Mouse (Mus musculus) limb, embryonic 13.5 days (tissue): Measurements from ENCODE around the gene C130026I21Rik. TPM values are rescaled to one million over a fixed set of nuclear protein-coding genes. Genes with fewer than 3 reads are reported as not detected.
"Not testable (repeated sequence)": the region's sequence is repeated elsewhere in the genome, so short reads cannot be mapped to it uniquely, and the experiment has no call there.

Experiments used
- ATAC-seq: fragments of 200-750 bp; cut with Nextera tagmentation; 2 replicates; pipeline ENCODE4 v1.8.0; 2017; ENCODE audit warnings: low read depth, moderate number of reproducible peaks, moderate TSS enrichment; ENCODE audit not compliant: low FRiP score
- H3K27ac ChIP-seq: fragments of 300-500 bp; sonication (generic); 2 replicates; pipeline ENCODE4 v1.5.1; 2015; ENCODE audit warnings: inconsistent platforms, mild to moderate bottlenecking, moderate library complexity
- H3K27me3 ChIP-seq: fragments of 300-500 bp; sonication (generic); 2 replicates; pipeline ENCODE4 v1.6.1; 2015; ENCODE audit warnings: mild to moderate bottlenecking, inconsistent platforms
- H3K36me3 ChIP-seq: fragments of 300-500 bp; sonication (generic); 2 replicates; pipeline ENCODE4 v1.6.1; 2015; ENCODE audit warnings: inconsistent platforms, mild to moderate bottlenecking, moderate library complexity
- H3K4me1 ChIP-seq: fragments of 300-500 bp; sonication (generic); 2 replicates; pipeline ENCODE4 v1.6.1; 2015; ENCODE audit warnings: inconsistent platforms
- H3K4me2 ChIP-seq: fragments of 300-500 bp; sonication (generic); replicated peaks from 2 replicates; pipeline ENCODE4 v1.6.1; 2015; ENCODE audit warnings: inconsistent platforms, mild to moderate bottlenecking, moderate library complexity
- H3K4me3 ChIP-seq: fragments of 300-500 bp; sonication (generic); 2 replicates; pipeline ENCODE4 v1.5.1; 2015; ENCODE audit warnings: moderate library complexity, mild to moderate bottlenecking, inconsistent platforms
- H3K9ac ChIP-seq: fragments of 300-500 bp; sonication (generic); 2 replicates; pipeline ENCODE4 v1.6.1; 2015; ENCODE audit warnings: mild to moderate bottlenecking, inconsistent platforms
- H3K9me3 ChIP-seq: fragments of 300-500 bp; sonication (generic); 2 replicates; pipeline ENCODE4 v1.6.1; 2016; ENCODE audit warnings: inconsistent platforms
- WGBS: fragments of 180-500 bp; shearing (Covaris S2); methylation state at CpG from one replicate; pipeline ENCODE4 v1.1.7; 2015; 5-methylcytosine and 5-hydroxymethylcytosine counted together
- polyA plus RNA-seq: library from polyadenylated mRNA; unstranded; fragments of >200 nt; fragmentation: Nextera tagmentation; extraction: Ambion mirVana; gene quantifications from 2 replicates; pipeline ENCODE4 v1.2.1, GENCODE M21; 2015

C130026I21Rik gene
- polyA plus RNA-seq, 1 experiment from 2014 or later, result not detected

DNA sequence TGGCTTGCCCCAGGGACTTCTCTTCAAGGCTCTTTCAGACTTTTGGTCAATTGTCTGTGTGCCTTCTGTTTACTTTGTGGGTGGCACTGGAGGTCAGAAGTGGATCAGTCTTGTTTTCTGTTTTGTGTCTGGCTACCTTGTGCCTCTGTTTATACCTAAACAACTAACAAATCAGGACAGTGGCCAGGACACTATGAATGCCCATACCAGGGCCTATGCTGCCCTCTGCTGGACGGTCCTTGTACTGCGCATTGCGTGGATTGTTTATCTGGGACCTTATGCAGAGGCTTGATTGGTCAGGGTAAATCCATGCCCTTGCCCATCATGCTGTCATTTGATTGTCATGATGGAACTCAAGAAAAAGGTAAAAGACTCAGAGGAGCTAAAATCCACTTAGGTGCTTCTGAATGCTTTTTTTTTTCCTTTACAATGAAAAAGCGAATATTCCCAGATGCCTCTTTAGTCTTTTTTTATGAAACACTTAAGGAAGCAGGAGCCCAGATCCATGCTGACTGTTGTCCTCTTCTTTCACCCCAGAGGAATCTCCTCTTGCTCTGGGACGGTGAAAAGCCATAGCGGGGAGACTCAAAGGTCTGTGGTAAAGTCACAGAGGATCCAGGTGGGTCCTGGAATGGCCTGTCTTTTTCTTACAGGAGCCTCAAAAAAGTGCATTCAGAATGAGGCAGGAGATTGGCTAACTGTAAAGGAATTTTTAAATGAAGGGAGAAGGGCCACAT is 155.5 kb downstream of the C130026I21Rik start:
- H3K27ac ChIP-seq, H3K36me3 ChIP-seq, H3K4me3 ChIP-seq, H3K27me3 ChIP-seq, H3K4me1 ChIP-seq, H3K4me2 ChIP-seq, H3K9ac ChIP-seq, ATAC-seq: not testable (repeated sequence)
- H3K9me3 ChIP-seq, result peaks cover 16% of the 10 kb centered on the region
- WGBS, result 50% methylated on average over 6 of the region's 6 CpGs

GRCm38 (mm10) chr1:85114078-85114477 is 156.3 kb downstream of the C130026I21Rik start:
- not testable (repeated sequence) for H3K4me1 ChIP-seq, H3K36me3 ChIP-seq, H3K9ac ChIP-seq, H3K27me3 ChIP-seq, H3K4me2 ChIP-seq, ATAC-seq, H3K27ac ChIP-seq, H3K4me3 ChIP-seq
- 83% methylated on average over 3 of the region's 3 CpGs for WGBS
- peaks cover 16% of the 10 kb centered on the region for H3K9me3 ChIP-seq

DNA sequence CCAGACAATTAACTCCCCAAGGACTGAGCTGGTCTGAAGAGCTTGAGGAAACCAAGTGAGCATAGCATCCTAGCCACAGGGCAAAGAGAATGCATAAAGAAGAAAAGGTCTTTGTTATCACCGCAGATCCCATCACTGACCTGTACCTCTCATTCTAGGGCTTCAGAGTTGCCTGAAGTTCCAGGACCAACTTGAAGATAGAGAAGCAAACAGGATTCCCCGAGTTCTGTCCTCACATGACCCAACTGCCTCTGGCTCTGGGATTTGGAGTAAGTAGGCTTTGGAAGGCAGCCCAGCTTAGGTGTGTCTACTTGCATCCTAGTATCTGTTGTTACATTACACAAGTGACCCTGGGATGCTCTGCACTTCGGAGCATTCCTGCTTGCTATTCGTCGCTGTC is 157.5 kb downstream of the C130026I21Rik start:
- not testable (repeated sequence) for H3K36me3 ChIP-seq, H3K27me3 ChIP-seq, ATAC-seq, H3K9ac ChIP-seq, H3K4me3 ChIP-seq, H3K27ac ChIP-seq, H3K4me2 ChIP-seq, H3K4me1 ChIP-seq
- H3K9me3 ChIP-seq, result peaks cover 16% of the 10 kb centered on the region
- WGBS, result 66% methylated on average over 2 of the region's 5 CpGs

DNA sequence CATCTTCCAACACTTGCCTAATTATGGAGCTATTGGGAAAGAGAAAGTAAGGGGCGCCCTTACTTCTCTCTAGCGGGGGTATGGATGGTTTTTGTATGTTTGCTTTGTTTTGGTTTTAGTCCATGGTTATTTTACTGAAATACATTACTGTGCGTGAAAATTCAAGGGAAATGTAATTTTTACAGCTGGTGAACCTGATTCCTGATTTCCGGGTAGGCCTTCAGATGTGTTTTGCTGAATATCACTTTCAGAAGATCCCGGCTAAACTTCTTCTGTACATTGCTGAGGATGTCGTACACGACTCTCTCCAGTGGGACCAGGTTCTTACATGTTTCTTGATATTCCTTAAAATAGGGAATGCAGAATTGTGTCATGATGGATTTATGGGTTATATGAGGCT is 158.1 kb downstream of the C130026I21Rik start:
- 84% methylated on average over 7 of the region's 7 CpGs for WGBS
- not testable (repeated sequence) for H3K36me3 ChIP-seq, H3K4me2 ChIP-seq, ATAC-seq, H3K27ac ChIP-seq, H3K9ac ChIP-seq, H3K4me3 ChIP-seq, H3K4me1 ChIP-seq, H3K27me3 ChIP-seq
- peaks cover 13% of the 10 kb centered on the region for H3K9me3 ChIP-seq

GRCm38 (mm10) chr1:85111572-85111971 is 158.8 kb downstream of the C130026I21Rik start:
- H3K4me2 ChIP-seq, H3K27me3 ChIP-seq, H3K4me1 ChIP-seq, H3K36me3 ChIP-seq, ATAC-seq, H3K4me3 ChIP-seq, H3K9ac ChIP-seq, H3K27ac ChIP-seq: not testable (repeated sequence)
- H3K9me3 ChIP-seq, result peaks cover 13% of the 10 kb centered on the region
- WGBS, result 68% methylated on average over 10 of the region's 10 CpGs

- not testable (repeated sequence) for H3K4me1 ChIP-seq, H3K9ac ChIP-seq, H3K36me3 ChIP-seq, ATAC-seq, H3K27ac ChIP-seq, H3K27me3 ChIP-seq, H3K4me2 ChIP-seq, H3K4me3 ChIP-seq
- 76% methylated on average over 3 of the region's 3 CpGs for WGBS
- H3K9me3 ChIP-seq, result peaks cover 13% of the 10 kb centered on the region
These were observed 159.5 kb downstream of the C130026I21Rik start for GRCm38 (mm10) chr1:85110876-85111275.

DNA sequence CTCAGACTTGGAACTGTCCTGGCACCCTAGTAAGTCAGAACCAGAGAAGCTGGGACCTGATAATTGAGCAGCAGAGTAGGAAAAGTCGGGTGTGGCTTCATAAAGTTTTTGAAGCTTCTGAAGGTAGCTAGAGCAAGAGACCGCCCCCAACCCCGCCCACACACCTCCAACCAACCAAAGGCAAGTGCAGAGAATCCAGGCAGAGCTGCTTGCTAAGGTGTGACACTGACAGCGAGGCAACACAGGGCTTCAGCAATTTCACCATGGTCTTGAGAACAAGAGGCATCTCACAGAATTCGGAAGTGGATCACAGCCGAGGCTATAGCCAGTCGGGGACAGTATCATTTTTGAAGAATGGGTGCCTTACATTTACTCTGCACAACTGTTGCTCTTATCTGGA is 160.6 kb downstream of the C130026I21Rik start, which contains the start of gene A530032D15Rik:
Gene A530032D15Rik, minus strand, starts transcription at position 101 of the 400 bp plus-strand sequence.
- not testable (repeated sequence) for H3K4me3 ChIP-seq, H3K4me1 ChIP-seq, ATAC-seq, H3K27me3 ChIP-seq, H3K36me3 ChIP-seq, H3K9ac ChIP-seq, H3K27ac ChIP-seq, H3K4me2 ChIP-seq
- WGBS, result 40% methylated on average over 1 of the region's 7 CpGs
- peaks cover 15% of the 10 kb centered on the region for H3K9me3 ChIP-seq

GRCm38 (mm10) chr1:85106013-85106412 is 164.4 kb downstream of the C130026I21Rik start:
- not testable (repeated sequence) for H3K9me3 ChIP-seq, H3K36me3 ChIP-seq, H3K9ac ChIP-seq, H3K27me3 ChIP-seq, ATAC-seq, H3K4me3 ChIP-seq, H3K4me1 ChIP-seq, H3K27ac ChIP-seq, H3K4me2 ChIP-seq
- 67% methylated on average over 5 of the region's 6 CpGs for WGBS

GRCm38 (mm10) chr1:85105336-85105735 is 165.0 kb downstream of the C130026I21Rik start:
- not testable (repeated sequence) for H3K36me3 ChIP-seq, ATAC-seq, H3K27me3 ChIP-seq, H3K4me3 ChIP-seq, H3K4me1 ChIP-seq, H3K9ac ChIP-seq, H3K27ac ChIP-seq, H3K9me3 ChIP-seq, H3K4me2 ChIP-seq
- 77% methylated on average over 4 of the region's 4 CpGs for WGBS

GRCm38 (mm10) chr1:85101754-85102153 is 168.6 kb downstream of the C130026I21Rik start:
- not testable (repeated sequence) for H3K36me3 ChIP-seq, H3K4me1 ChIP-seq, H3K4me3 ChIP-seq, H3K9ac ChIP-seq, H3K27me3 ChIP-seq, H3K4me2 ChIP-seq, H3K27ac ChIP-seq, H3K9me3 ChIP-seq, ATAC-seq
- 86% methylated on average over 4 of the region's 4 CpGs for WGBS

DNA sequence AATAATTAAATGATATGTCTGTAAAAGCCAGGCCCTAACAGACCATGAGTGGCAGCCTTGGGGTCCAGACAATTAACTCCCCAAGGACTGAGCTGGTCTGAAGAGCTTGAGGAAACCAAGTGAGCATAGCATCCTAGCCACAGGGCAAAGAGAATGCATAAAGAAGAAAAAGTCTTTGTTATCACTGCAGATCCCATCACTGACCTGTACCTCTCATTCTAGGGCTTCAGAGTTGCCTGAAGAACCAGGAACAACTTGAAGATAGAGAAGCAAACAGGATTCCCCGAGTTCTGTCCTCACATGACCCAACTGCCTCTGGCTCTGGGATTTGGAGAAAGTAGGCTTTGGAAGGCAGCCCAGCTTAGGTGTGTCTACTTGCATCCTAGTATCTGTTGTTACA is 170.5 kb downstream of the C130026I21Rik start, which contains the start of gene Gm10553:
Gene Gm10553, plus strand, starts transcription at position 301 of the 400 bp plus-strand sequence.
- not testable (repeated sequence) for H3K4me3 ChIP-seq, H3K4me2 ChIP-seq, H3K27ac ChIP-seq, H3K36me3 ChIP-seq, H3K9ac ChIP-seq, ATAC-seq, H3K4me1 ChIP-seq, H3K27me3 ChIP-seq, H3K9me3 ChIP-seq
- 53% methylated on average over 1 of the region's 1 CpGs for WGBS

- WGBS, result 77% methylated on average over 7 of the region's 7 CpGs
These were observed 171.3 kb downstream of the C130026I21Rik start for GRCm38 (mm10) chr1:85099081-85099480.

GRCm38 (mm10) chr1:85093011-85093572 is 177.3 kb downstream of the C130026I21Rik start:
- not testable (repeated sequence) for H3K27me3 ChIP-seq, H3K4me1 ChIP-seq, H3K4me3 ChIP-seq, H3K4me2 ChIP-seq, H3K9me3 ChIP-seq, H3K9ac ChIP-seq, ATAC-seq, H3K27ac ChIP-seq, H3K36me3 ChIP-seq
- 83% methylated on average over 7 of the region's 7 CpGs for WGBS

More at GRCm38 (mm10) chr1:85099081-85099480, 171.3 kb downstream of the C130026I21Rik start:
- H3K27ac ChIP-seq, H3K36me3 ChIP-seq, H3K9ac ChIP-seq, ATAC-seq, H3K9me3 ChIP-seq, H3K4me1 ChIP-seq, H3K4me2 ChIP-seq, H3K4me3 ChIP-seq, H3K27me3 ChIP-seq: not testable (repeated sequence)
